Mouse (Mus musculus): Measurements from ENCODE around the gene Olfr726. TPM values are rescaled to one million over a fixed set of nuclear protein-coding genes. Genes with fewer than 3 reads are reported as not detected.
A peak's percentile ranks its signal among the peaks of the same experiment; 100 is the strongest.

Gene Olfr726
- not detected in 2 replicates for polyA plus RNA-seq (2012; ENCODE audit: insufficient read depth, insufficient read length, low replicate concordance, missing spikeins)

- Histone ChIP-seq H3K4me1 (ENCODE audit: control insufficient read depth, insufficient read depth, low read length) (no peaks in the 10 kb centered on the region), H3K4me3 (ENCODE audit: insufficient read depth, low read depth, low read length) (no peak within 1 kb of the TSS), H3K27ac (ENCODE audit: insufficient read depth, low read depth, low read length) (no peak within 1 kb of the TSS)
- 70% methylated on average over 1 of the region's 1 CpGs for WGBS
- TF ChIP-seq CTCF (IDR thresholded peaks at IDR 0.05; ENCODE audit: insufficient read depth, low read depth, low read length) = no peak
- TF ChIP-seq POLR2A (IDR thresholded peaks at IDR 0.05; ENCODE audit: insufficient read depth, low read depth, low read length) = no peak
Measured at GRCm38 (mm10) chr14:50090853-50091252, at the start of gene Olfr726. Olfr726 (minus strand) TSS chr14:50090953.

DNA sequence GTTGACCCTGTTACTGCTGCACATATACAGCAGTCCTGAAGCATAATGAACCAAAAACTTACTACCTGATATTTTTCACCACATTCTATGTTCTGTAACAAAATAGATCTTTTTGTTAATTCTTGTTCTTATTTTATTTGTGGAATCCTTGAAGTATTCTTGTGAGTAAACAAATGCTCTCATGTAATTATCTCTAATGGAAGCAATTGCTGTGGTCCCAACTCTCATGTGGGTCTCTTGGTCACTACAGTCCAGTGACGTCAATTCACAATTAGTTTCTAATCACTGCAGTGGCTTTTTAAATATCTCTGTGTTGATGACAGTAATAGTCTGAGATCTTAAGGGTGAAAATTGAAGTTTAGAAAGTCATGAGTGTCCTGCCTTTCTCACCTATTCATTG lies 32.1 kb upstream of the Olfr726 start, which contains the start of gene Olfr727:
Gene Olfr727 (plus strand): TSS at position 301 of the 400 bp plus-strand sequence.
- no peak within 1 kb of the TSS for H3K4me3 ChIP-seq (ENCODE audit: insufficient read depth, low read depth, low read length)
- no peak within 1 kb of the TSS for H3K27ac ChIP-seq (ENCODE audit: insufficient read depth, low read depth, low read length)
- 89% methylated on average over 1 of the region's 1 CpGs for WGBS
- no peak for TF ChIP-seq POLR2A (IDR thresholded peaks at IDR 0.05; ENCODE audit: insufficient read depth, low read depth, low read length)
- no peak for TF ChIP-seq CTCF (IDR thresholded peaks at IDR 0.05; ENCODE audit: insufficient read depth, low read depth, low read length)
- H3K4me1 ChIP-seq (ENCODE audit: control insufficient read depth, insufficient read depth, low read length) = no peaks in the 10 kb centered on the region

- TF ChIP-seq CTCF (IDR thresholded peaks at IDR 0.05; ENCODE audit: insufficient read depth, low read depth, low read length) = no peak
- no peak for TF ChIP-seq POLR2A (IDR thresholded peaks at IDR 0.05; ENCODE audit: insufficient read depth, low read depth, low read length)
- Histone ChIP-seq H3K4me1 (ENCODE audit: control insufficient read depth, insufficient read depth, low read length) (0 out of 2 replicates have a peak, but pooled peaks cover 2% of the 10 kb centered on the region), H3K4me3 (ENCODE audit: insufficient read depth, low read depth, low read length) (peak overlapping the region; percentile 55), H3K27ac (ENCODE audit: insufficient read depth, low read depth, low read length) (no peak overlapping the region)
- WGBS = under 1% methylated on average over 4 of the region's 4 CpGs
Measured at GRCm38 (mm10) chr14:50062733-50063104, 28.0 kb downstream of the Olfr726 start.

DNA sequence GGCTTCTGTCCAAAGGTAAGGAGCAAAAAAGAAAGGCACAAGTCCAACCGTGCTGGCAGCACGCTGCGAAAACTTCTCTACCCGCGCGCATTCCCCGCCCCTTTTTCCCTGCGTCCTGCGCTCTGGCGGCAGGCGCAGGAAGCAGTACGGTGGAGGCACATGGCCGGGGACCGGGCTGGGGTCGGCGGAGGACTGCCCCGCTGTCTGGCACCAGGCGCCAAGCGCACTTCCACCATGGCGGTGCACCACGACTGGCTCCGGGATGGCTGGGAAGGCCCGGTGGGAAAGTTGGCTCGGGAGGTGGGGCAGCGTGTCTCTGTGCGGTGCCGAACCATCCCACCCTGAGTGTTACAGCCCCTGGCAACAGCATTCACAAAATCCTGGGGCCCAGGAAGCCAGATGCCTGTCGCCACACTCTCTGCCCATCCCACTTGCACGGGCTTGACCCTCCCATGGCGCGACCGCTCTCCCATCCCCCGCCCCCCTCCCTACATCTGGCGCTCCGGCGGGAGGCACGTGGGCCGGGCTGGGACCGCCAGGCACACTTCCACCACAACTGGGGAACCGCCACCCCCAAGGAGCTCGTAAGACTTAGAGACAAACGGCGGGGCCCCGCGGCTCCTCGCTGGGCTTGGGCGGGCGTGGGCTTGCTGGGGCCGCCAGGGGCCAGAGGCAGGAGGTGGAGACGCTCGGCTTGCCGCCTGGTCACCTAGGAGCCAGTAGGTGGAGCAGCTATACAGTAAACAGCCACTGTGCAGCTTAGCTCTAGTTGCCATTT lies 28.6 kb downstream of the Olfr726 start:
- H3K27ac ChIP-seq (ENCODE audit: insufficient read depth, low read depth, low read length) = no peak overlapping the region
- 2% methylated on average over 52 of the region's 52 CpGs for WGBS
- TF ChIP-seq POLR2A (IDR thresholded peaks at IDR 0.05; ENCODE audit: insufficient read depth, low read depth, low read length) (no peak), CTCF (IDR thresholded peaks at IDR 0.05; ENCODE audit: insufficient read depth, low read depth, low read length) (peak; percentile 33; the same call in 1 of the 2 replicates)
- H3K4me1 ChIP-seq (ENCODE audit: control insufficient read depth, insufficient read depth, low read length) = 0 out of 2 replicates have a peak, but pooled peaks cover 2% of the 10 kb centered on the region
- peak overlapping the region; percentile 55 for H3K4me3 ChIP-seq (ENCODE audit: insufficient read depth, low read depth, low read length)

GRCm38 (mm10) chr14:50061590-50061954 lies 29.2 kb downstream of the Olfr726 start:
- 0% methylated on average over 13 of the region's 13 CpGs for WGBS
- H3K27ac ChIP-seq (ENCODE audit: insufficient read depth, low read depth, low read length) = no peak overlapping the region
- H3K4me3 ChIP-seq (ENCODE audit: insufficient read depth, low read depth, low read length) = peak overlapping the region; percentile 55
- no peak for TF ChIP-seq POLR2A (IDR thresholded peaks at IDR 0.05; ENCODE audit: insufficient read depth, low read depth, low read length)
- no peak for TF ChIP-seq CTCF (IDR thresholded peaks at IDR 0.05; ENCODE audit: insufficient read depth, low read depth, low read length)
- 0 out of 2 replicates have a peak, but pooled peaks cover 2% of the 10 kb centered on the region for H3K4me1 ChIP-seq (ENCODE audit: control insufficient read depth, insufficient read depth, low read length)

GRCm38 (mm10) chr14:50061179-50061578 lies 29.6 kb downstream of the Olfr726 start:
- Histone ChIP-seq H3K27ac (ENCODE audit: insufficient read depth, low read depth, low read length) (no peak overlapping the region), H3K4me3 (ENCODE audit: insufficient read depth, low read depth, low read length) (no peak overlapping the region), H3K4me1 (ENCODE audit: control insufficient read depth, insufficient read depth, low read length) (0 out of 2 replicates have a peak, but pooled peaks cover 2% of the 10 kb centered on the region)
- 14% methylated on average over 11 of the region's 11 CpGs for WGBS
- TF ChIP-seq POLR2A (IDR thresholded peaks at IDR 0.05; ENCODE audit: insufficient read depth, low read depth, low read length) = no peak
- no peak for TF ChIP-seq CTCF (IDR thresholded peaks at IDR 0.05; ENCODE audit: insufficient read depth, low read depth, low read length)

- no peak for TF ChIP-seq POLR2A (IDR thresholded peaks at IDR 0.05; ENCODE audit: insufficient read depth, low read depth, low read length)
- no peak for TF ChIP-seq CTCF (IDR thresholded peaks at IDR 0.05; ENCODE audit: insufficient read depth, low read depth, low read length)
- H3K27ac ChIP-seq (ENCODE audit: insufficient read depth, low read depth, low read length) = no peak within 1 kb of the TSS
- H3K4me1 ChIP-seq (ENCODE audit: control insufficient read depth, insufficient read depth, low read length) = no peaks in the 10 kb centered on the region
- no peak within 1 kb of the TSS for H3K4me3 ChIP-seq (ENCODE audit: insufficient read depth, low read depth, low read length)
Measured at GRCm38 (mm10) chr14:50040275-50040674, 50.5 kb downstream of the Olfr726 start, which contains the start of gene Olfr725. Olfr725 (minus strand) TSS chr14:50040375.

Other genes starting within 250 kb of the Olfr726 start
- gene Olfr722, start 189.0 kb downstream of the Olfr726 start, polyA plus RNA-seq (2012; ENCODE audit: insufficient read depth, insufficient read length, low replicate concordance, missing spikeins) = not detected in 2 replicates
- not detected in 2 replicates for gene Olfr723, start 159.2 kb downstream of the Olfr726 start, polyA plus RNA-seq (2012; ENCODE audit: insufficient read depth, insufficient read length, low replicate concordance, missing spikeins)
- gene Olfr724, start 127.7 kb downstream of the Olfr726 start, polyA plus RNA-seq (2012; ENCODE audit: insufficient read depth, insufficient read length, low replicate concordance, missing spikeins) = not detected in 2 replicates
- gene Olfr725, start 50.6 kb downstream of the Olfr726 start, polyA plus RNA-seq (2012; ENCODE audit: insufficient read depth, insufficient read length, low replicate concordance, missing spikeins) = not detected in 2 replicates
- gene Olfr727, start 32.2 kb upstream of the Olfr726 start, polyA plus RNA-seq (2012; ENCODE audit: insufficient read depth, insufficient read length, low replicate concordance, missing spikeins) = not detected in 2 replicates
- gene Olfr728, start 51.7 kb upstream of the Olfr726 start, polyA plus RNA-seq (2012; ENCODE audit: insufficient read depth, insufficient read length, low replicate concordance, missing spikeins) = not detected in 2 replicates
- gene Olfr729, start 62.0 kb upstream of the Olfr726 start, polyA plus RNA-seq (2012; ENCODE audit: insufficient read depth, insufficient read length, low replicate concordance, missing spikeins) = not detected in 2 replicates
- not detected in 2 replicates for gene Olfr730, start 97.2 kb upstream of the Olfr726 start, polyA plus RNA-seq (2012; ENCODE audit: insufficient read depth, insufficient read length, low replicate concordance, missing spikeins)
- gene Olfr731, start 150.9 kb upstream of the Olfr726 start, polyA plus RNA-seq (2012; ENCODE audit: insufficient read depth, insufficient read length, low replicate concordance, missing spikeins) = not detected in 2 replicates
- not detected in 2 replicates for gene Olfr732, start 193.3 kb upstream of the Olfr726 start, polyA plus RNA-seq (2012; ENCODE audit: insufficient read depth, insufficient read length, low replicate concordance, missing spikeins)
- gene Olfr733, start 210.6 kb upstream of the Olfr726 start, polyA plus RNA-seq (2012; ENCODE audit: insufficient read depth, insufficient read length, low replicate concordance, missing spikeins) = not detected in 2 replicates
- not detected in 2 replicates for gene Olfr734, start 235.8 kb upstream of the Olfr726 start, polyA plus RNA-seq (2012; ENCODE audit: insufficient read depth, insufficient read length, low replicate concordance, missing spikeins)